Mouse (Mus musculus) hindbrain, embryonic 10.5 days (tissue): ENCODE data around the gene Gsta3. TPM values are rescaled to one million over a fixed set of nuclear protein-coding genes. Genes with fewer than 3 reads are reported as not detected.

Source experiments
- DNase-seq: peaks from one replicate; pipeline ENCODE4 v3.0.0-alpha.2; 2017; ENCODE audit warnings: low spot score
- H3K27ac ChIP-seq: fragments of 300-500 bp; sonication (generic); 2 replicates; pipeline ENCODE4 v1.5.1; 2016; ENCODE audit warnings: mild to moderate bottlenecking, moderate library complexity
- H3K27me3 ChIP-seq: fragments of 300-500 bp; sonication (generic); 2 replicates; pipeline ENCODE4 v1.6.1; 2016; ENCODE audit warnings: mild to moderate bottlenecking; ENCODE audit not compliant: poor library complexity, insufficient read depth, severe bottlenecking
- H3K36me3 ChIP-seq: fragments of 300-500 bp; sonication (generic); 2 replicates; pipeline ENCODE4 v1.6.1; 2016; ENCODE audit warnings: mild to moderate bottlenecking, moderate library complexity
- H3K4me1 ChIP-seq: fragments of 300-500 bp; sonication (generic); replicated peaks from 2 replicates; pipeline ENCODE4 v1.6.1; 2016; ENCODE audit warnings: mild to moderate bottlenecking
- H3K4me3 ChIP-seq: fragments of 300-500 bp; sonication (generic); 2 replicates; pipeline ENCODE4 v1.5.1; 2016; ENCODE audit warnings: mild to moderate bottlenecking, moderate library complexity
- H3K9me3 ChIP-seq: fragments of 300-500 bp; sonication (generic); 2 replicates; pipeline ENCODE4 v1.6.1; 2016; ENCODE audit warnings: mild to moderate bottlenecking, moderate library complexity
- WGBS: fragments of 180-500 bp; shearing (Covaris S2); methylation state at CpG from one replicate; pipeline ENCODE4 v1.1.7; 2016; 5-methylcytosine and 5-hydroxymethylcytosine counted together
- polyA plus RNA-seq: library from polyadenylated mRNA; unstranded; fragments of >200 nt; fragmentation: Nextera tagmentation; extraction: Ambion mirVana; gene quantifications from 2 replicates; pipeline ENCODE4 v1.2.1, GENCODE M21; 2016

Gene Gsta3
- polyA plus RNA-seq, 1 experiment from 2014 or later: 0.21 TPM

DNA sequence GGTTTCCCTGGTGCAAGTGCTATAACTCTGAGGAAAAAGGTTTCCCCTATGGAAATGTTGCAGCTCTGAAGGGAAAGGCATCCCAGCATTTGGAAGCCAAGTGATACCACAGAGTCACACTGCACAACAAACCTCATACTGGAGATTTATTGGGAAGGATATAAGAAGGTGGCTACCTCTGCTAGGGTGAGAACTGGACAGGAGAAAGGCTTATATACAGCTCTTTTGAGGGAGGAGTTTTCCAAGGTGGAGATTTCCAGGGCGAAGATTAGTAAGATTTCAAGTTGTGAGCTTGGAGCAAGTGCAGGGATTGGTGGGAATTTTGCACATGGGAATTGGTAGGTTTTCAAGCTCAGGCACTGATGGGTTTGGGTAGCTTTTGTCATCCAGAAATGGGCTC lies 707 bp downstream of the Gsta3 start:
- WGBS: 89% methylated on average over 1 of the region's 1 CpGs
- H3K9me3 ChIP-seq: no peaks in the 10 kb centered on the region
- H3K4me3 ChIP-seq: no peak overlapping the region
- no peak for DNase-seq
- H3K27ac ChIP-seq: no peak overlapping the region
- H3K4me1 ChIP-seq: no peaks in the 10 kb centered on the region
- no peaks in the 10 kb centered on the region for H3K27me3 ChIP-seq
- no peaks in the 10 kb centered on the region for H3K36me3 ChIP-seq

GRCm38 (mm10) chr1:21244290-21244960 lies 4.0 kb downstream of the Gsta3 start:
- Histone ChIP-seq H3K9me3 (no peaks in the 10 kb centered on the region), H3K27me3 (no peaks in the 10 kb centered on the region), H3K4me3 (no peak overlapping the region), H3K4me1 (no peaks in the 10 kb centered on the region), H3K36me3 (no peaks in the 10 kb centered on the region), H3K27ac (no peak overlapping the region)
- no peak for DNase-seq
- WGBS: 78% methylated on average over 4 of the region's 4 CpGs

DNA sequence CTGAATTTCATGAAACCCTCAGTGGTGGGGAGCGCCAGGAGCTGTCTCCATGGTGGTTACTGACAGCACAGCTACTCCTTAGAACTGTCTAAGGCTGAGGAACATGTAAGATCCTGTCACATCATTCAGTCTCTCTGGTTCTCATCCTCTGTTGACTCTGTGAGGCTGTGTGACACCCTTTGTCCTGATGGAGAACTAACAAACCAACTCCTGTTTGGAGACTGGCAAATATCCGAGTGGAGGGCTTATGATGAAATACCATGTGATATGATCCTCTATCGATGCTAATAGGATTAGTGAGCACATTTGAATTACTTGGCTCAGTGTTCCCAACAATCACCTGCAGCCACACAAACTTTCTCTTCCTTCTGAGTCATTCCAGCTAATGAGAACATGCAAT lies 5.7 kb downstream of the Gsta3 start:
- no peaks in the 10 kb centered on the region for H3K27me3 ChIP-seq
- no peaks in the 10 kb centered on the region for H3K9me3 ChIP-seq
- no peak for DNase-seq
- no peak overlapping the region for H3K4me3 ChIP-seq
- no peak overlapping the region for H3K27ac ChIP-seq
- H3K4me1 ChIP-seq: no peaks in the 10 kb centered on the region
- 87% methylated on average over 3 of the region's 3 CpGs for WGBS
- H3K36me3 ChIP-seq: no peaks in the 10 kb centered on the region

DNA sequence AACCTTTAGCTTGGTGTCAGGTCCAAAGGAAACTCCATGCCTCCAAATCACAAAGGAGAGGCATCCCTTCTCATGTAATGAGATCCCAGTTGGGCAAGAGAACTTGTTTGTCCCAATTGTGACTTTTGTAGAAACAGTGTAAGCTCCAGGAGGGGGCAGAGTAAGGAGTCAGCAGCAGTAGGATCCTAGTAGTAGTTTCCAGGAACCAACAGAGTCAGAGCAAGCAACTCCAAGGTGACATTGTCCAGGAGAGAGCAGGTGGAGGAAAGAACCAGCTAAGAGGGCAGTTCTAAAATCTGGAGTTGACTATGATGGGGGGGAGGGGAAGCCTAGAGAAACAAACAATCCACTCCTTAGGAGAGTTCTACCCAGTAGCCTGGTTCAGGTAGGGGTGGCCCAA lies 7.5 kb downstream of the Gsta3 start:
- Histone ChIP-seq H3K4me1 (0 out of 2 replicates have a peak, but pooled peaks cover 3% of the 10 kb centered on the region), H3K27me3 (no peaks in the 10 kb centered on the region), H3K9me3 (no peaks in the 10 kb centered on the region), H3K36me3 (no peaks in the 10 kb centered on the region), H3K27ac (no peak overlapping the region), H3K4me3 (no peak overlapping the region)
- no peak for DNase-seq

GRCm38 (mm10) chr1:21248560-21249390 lies 8.4 kb downstream of the Gsta3 start:
- DNase-seq: no peak
- Histone ChIP-seq H3K4me1 (0 out of 2 replicates have a peak, but pooled peaks cover 3% of the 10 kb centered on the region), H3K4me3 (no peak overlapping the region), H3K27ac (no peak overlapping the region), H3K27me3 (no peaks in the 10 kb centered on the region), H3K9me3 (no peaks in the 10 kb centered on the region), H3K36me3 (no peaks in the 10 kb centered on the region)
- WGBS: 89% methylated on average over 9 of the region's 9 CpGs

- 0 out of 2 replicates have a peak, but pooled peaks cover 3% of the 10 kb centered on the region for H3K4me1 ChIP-seq
- no peaks in the 10 kb centered on the region for H3K27me3 ChIP-seq
- H3K27ac ChIP-seq: no peak overlapping the region
- H3K4me3 ChIP-seq: no peak overlapping the region
- peak; percentile 49 for DNase-seq
- no peaks in the 10 kb centered on the region for H3K36me3 ChIP-seq
- no peaks in the 10 kb centered on the region for H3K9me3 ChIP-seq
- 38% methylated on average over 6 of the region's 6 CpGs for WGBS
Measured at GRCm38 (mm10) chr1:21251661-21252060, 11.3 kb downstream of the Gsta3 start.

GRCm38 (mm10) chr1:21252566-21253302 lies 12.3 kb downstream of the Gsta3 start:
- no peak for DNase-seq
- Histone ChIP-seq H3K4me3 (no peak overlapping the region), H3K27ac (no peak overlapping the region), H3K9me3 (no peaks in the 10 kb centered on the region), H3K4me1 (0 out of 2 replicates have a peak, but pooled peaks cover 3% of the 10 kb centered on the region), H3K36me3 (no peaks in the 10 kb centered on the region), H3K27me3 (no peaks in the 10 kb centered on the region)
- 81% methylated on average over 10 of the region's 10 CpGs for WGBS

GRCm38 (mm10) chr1:21253303-21253650 lies 12.9 kb downstream of the Gsta3 start:
- H3K36me3 ChIP-seq: no peaks in the 10 kb centered on the region
- 91% methylated on average over 1 of the region's 1 CpGs for WGBS
- no peak for DNase-seq
- H3K4me3 ChIP-seq: no peak overlapping the region
- no peak overlapping the region for H3K27ac ChIP-seq
- H3K4me1 ChIP-seq: 0 out of 2 replicates have a peak, but pooled peaks cover 3% of the 10 kb centered on the region
- no peaks in the 10 kb centered on the region for H3K27me3 ChIP-seq
- no peaks in the 10 kb centered on the region for H3K9me3 ChIP-seq

DNA sequence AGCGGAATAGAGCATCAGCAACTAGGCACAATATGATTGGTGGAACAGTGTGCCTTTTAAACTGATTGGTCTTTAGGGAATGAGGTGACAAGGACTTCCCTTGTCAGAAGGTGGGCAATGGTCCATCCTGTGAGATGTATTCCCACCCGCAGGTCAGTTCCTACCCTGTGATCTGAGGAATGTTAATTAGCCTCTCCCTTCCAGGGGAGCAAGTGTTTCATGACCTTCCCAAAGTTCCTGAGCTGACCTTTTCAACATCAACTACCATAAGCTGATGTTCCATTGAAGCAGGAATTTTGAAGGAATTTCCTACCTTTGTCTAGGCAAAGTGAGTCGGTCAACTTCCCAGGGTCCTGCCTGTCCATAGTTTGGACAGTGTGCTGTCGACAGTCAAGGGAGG lies 13.5 kb downstream of the Gsta3 start:
- WGBS: 77% methylated on average over 4 of the region's 4 CpGs
- H3K27me3 ChIP-seq: no peaks in the 10 kb centered on the region
- H3K9me3 ChIP-seq: no peaks in the 10 kb centered on the region
- 0 out of 2 replicates have a peak, but pooled peaks cover 3% of the 10 kb centered on the region for H3K4me1 ChIP-seq
- no peak for DNase-seq
- no peaks in the 10 kb centered on the region for H3K36me3 ChIP-seq
- H3K27ac ChIP-seq: no peak overlapping the region
- H3K4me3 ChIP-seq: no peak overlapping the region

GRCm38 (mm10) chr1:21255625-21256345 lies 15.4 kb downstream of the Gsta3 start:
- Histone ChIP-seq H3K4me1 (0 out of 2 replicates have a peak, but pooled peaks cover 3% of the 10 kb centered on the region), H3K9me3 (no peaks in the 10 kb centered on the region), H3K27ac (no peak overlapping the region), H3K4me3 (no peak overlapping the region), H3K36me3 (no peaks in the 10 kb centered on the region), H3K27me3 (no peaks in the 10 kb centered on the region)
- no peak for DNase-seq
- 93% methylated on average over 7 of the region's 7 CpGs for WGBS

DNA sequence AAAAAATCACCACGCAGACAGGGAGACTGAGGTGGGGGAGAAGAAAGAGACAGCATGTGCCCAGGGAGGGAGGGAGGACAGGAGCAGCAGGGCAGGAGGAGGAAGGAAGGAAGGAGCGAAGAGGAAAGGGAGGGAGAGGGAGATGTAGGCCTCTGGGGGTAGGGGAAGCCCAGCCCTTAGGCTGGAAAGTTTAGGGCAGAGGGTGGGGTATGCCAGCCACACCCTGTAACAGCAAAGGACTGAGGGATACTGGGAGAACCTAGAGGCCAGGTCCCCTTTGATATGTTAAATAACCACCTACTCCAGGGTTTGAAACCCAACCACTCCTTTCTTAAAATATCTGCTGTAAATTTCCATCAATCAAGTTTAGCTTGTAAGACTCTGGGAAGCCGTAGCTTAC lies 16.0 kb downstream of the Gsta3 start:
- Histone ChIP-seq H3K4me1 (0 out of 2 replicates have a peak, but pooled peaks cover 3% of the 10 kb centered on the region), H3K4me3 (no peak overlapping the region), H3K27ac (0 out of 2 replicates have a peak overlapping the region, but pooled peaks have one; percentile 5), H3K36me3 (no peaks in the 10 kb centered on the region), H3K9me3 (no peaks in the 10 kb centered on the region), H3K27me3 (no peaks in the 10 kb centered on the region)
- WGBS: 60% methylated on average over 3 of the region's 3 CpGs
- DNase-seq: no peak

GRCm38 (mm10) chr1:21256871-21257270 lies 16.5 kb downstream of the Gsta3 start:
- no peaks in the 10 kb centered on the region for H3K36me3 ChIP-seq
- WGBS: 79% methylated on average over 5 of the region's 5 CpGs
- no peaks in the 10 kb centered on the region for H3K9me3 ChIP-seq
- no peak for DNase-seq
- H3K27ac ChIP-seq: no peak overlapping the region
- 0 out of 2 replicates have a peak, but pooled peaks cover 3% of the 10 kb centered on the region for H3K4me1 ChIP-seq
- H3K4me3 ChIP-seq: no peak overlapping the region
- H3K27me3 ChIP-seq: no peaks in the 10 kb centered on the region
